Mouse (Mus musculus) 3T3-L1 (cell line): ENCODE results near the gene Rfxank.
A peak's percentile ranks its signal among the peaks of the same experiment; 100 is the strongest.

Experiments
- DNase-seq: peaks from one replicate; pipeline ENCODE4 v3.0.0-alpha.2; 2015; ENCODE audit warnings: low read depth, low spot score

The Rfxank gene

GRCm38 (mm10) chr8:70110451-70110850 is 28.5 kb downstream of the Rfxank start:
- no peak for DNase-seq

- no peak for DNase-seq
Observed at GRCm38 (mm10) chr8:70104922-70105321, 34.0 kb downstream of the Rfxank start.

- DNase-seq = peak; percentile 58
Observed at GRCm38 (mm10) chr8:70104506-70104905, 34.4 kb downstream of the Rfxank start.

- DNase-seq = no peak
Observed at GRCm38 (mm10) chr8:70100241-70100640, 38.7 kb downstream of the Rfxank start.

- no peak for DNase-seq
Observed at GRCm38 (mm10) chr8:70099276-70099675, 39.7 kb downstream of the Rfxank start.

- DNase-seq = peak; percentile 54
Observed at GRCm38 (mm10) chr8:70092786-70093185, 46.2 kb downstream of the Rfxank start.

- DNase-seq = no peak
Observed at GRCm38 (mm10) chr8:70089296-70089960, 49.5 kb downstream of the Rfxank start.

- no peak for DNase-seq
Observed at GRCm38 (mm10) chr8:70087836-70088650, 50.9 kb downstream of the Rfxank start.

- DNase-seq = no peak
Observed at GRCm38 (mm10) chr8:70087237-70087636, 51.7 kb downstream of the Rfxank start.

GRCm38 (mm10) chr8:70086151-70086550 is 52.8 kb downstream of the Rfxank start:
- DNase-seq = no peak

GRCm38 (mm10) chr8:70084191-70085065 is 54.5 kb downstream of the Rfxank start:
- DNase-seq = no peak

- DNase-seq = peak; percentile 72
Observed at GRCm38 (mm10) chr8:70083285-70083684, 55.7 kb downstream of the Rfxank start, which contains the start of gene Hapln4. TSS of gene Hapln4 (plus strand) at chr8:70083457.

GRCm38 (mm10) chr8:70081976-70082375 is 57.0 kb downstream of the Rfxank start:
- no peak for DNase-seq
